Mouse (Mus musculus) Muller cell, postnatal 12 days (primary cell): ENCODE measurements around the gene Cybrd1.
A peak's percentile ranks its signal among the peaks of the same experiment; 100 is the strongest.

Experiments used
- DNase-seq: peaks from one replicate; pipeline ENCODE4 v3.0.0-alpha.2; 2015; ENCODE audit errors: inconsistent ontology term

Cybrd1 gene

GRCm38 (mm10) chr2:71117797-71118708 lies at the start of gene Cybrd1:
Cybrd1 (plus strand) TSS chr2:71117923.
- peak; percentile 34 for DNase-seq

- no peak for DNase-seq
Observed at GRCm38 (mm10) chr2:71071601-71072000, 46.1 kb upstream of the Cybrd1 start.

GRCm38 (mm10) chr2:71073330-71073729 lies 44.4 kb upstream of the Cybrd1 start:
- no peak for DNase-seq

GRCm38 (mm10) chr2:71073828-71074227 lies 43.9 kb upstream of the Cybrd1 start:
- no peak for DNase-seq

GRCm38 (mm10) chr2:71082416-71082815 lies 35.3 kb upstream of the Cybrd1 start:
- DNase-seq = no peak

GRCm38 (mm10) chr2:71083454-71084193 lies 34.1 kb upstream of the Cybrd1 start:
- DNase-seq = no peak

- no peak for DNase-seq
Observed at GRCm38 (mm10) chr2:71089766-71090165, 28.0 kb upstream of the Cybrd1 start.

- DNase-seq = no peak
Observed at GRCm38 (mm10) chr2:71090660-71091445, 26.9 kb upstream of the Cybrd1 start.

GRCm38 (mm10) chr2:71096170-71096569 lies 21.6 kb upstream of the Cybrd1 start:
- DNase-seq = no peak

- no peak for DNase-seq
Observed at GRCm38 (mm10) chr2:71102621-71103291, 15.0 kb upstream of the Cybrd1 start.

- no peak for DNase-seq
Observed at GRCm38 (mm10) chr2:71103292-71103680, 14.4 kb upstream of the Cybrd1 start.

GRCm38 (mm10) chr2:71104696-71105095 lies 13.0 kb upstream of the Cybrd1 start:
- no peak for DNase-seq

- DNase-seq = no peak
Observed at GRCm38 (mm10) chr2:71105469-71106215, 12.1 kb upstream of the Cybrd1 start.

GRCm38 (mm10) chr2:71107225-71107624 lies 10.5 kb upstream of the Cybrd1 start:
- DNase-seq = no peak

GRCm38 (mm10) chr2:71108541-71108940 lies 9.2 kb upstream of the Cybrd1 start:
- no peak for DNase-seq

GRCm38 (mm10) chr2:71113489-71114171 lies 4.1 kb upstream of the Cybrd1 start:
- DNase-seq = no peak

GRCm38 (mm10) chr2:71116151-71116550 lies 1.6 kb upstream of the Cybrd1 start:
- DNase-seq = no peak

- DNase-seq = peak; percentile 43
Observed at GRCm38 (mm10) chr2:71120844-71121243, 3.1 kb downstream of the Cybrd1 start.

- peak; percentile 51 for DNase-seq
Observed at GRCm38 (mm10) chr2:71121406-71121805, 3.7 kb downstream of the Cybrd1 start.
